Mouse (Mus musculus) neural tube, embryonic 15.5 days (tissue): Measurements from ENCODE around the gene Cat. TPM values are rescaled to one million over a fixed set of nuclear protein-coding genes. Genes with fewer than 3 reads are reported as not detected.
A peak's percentile ranks its signal among the peaks of the same experiment; 100 is the strongest.

Experiments used
- ATAC-seq: fragments of 200-750 bp; cut with Nextera tagmentation; 2 replicates; pipeline ENCODE4 v1.8.0; 2017; ENCODE audit warnings: mild to moderate bottlenecking, moderate TSS enrichment, moderate library complexity; ENCODE audit not compliant: low FRiP score
- H3K27ac ChIP-seq: fragments of 300-500 bp; sonication (generic); replicated peaks from 2 replicates; pipeline ENCODE4 v1.5.1; 2015; ENCODE audit warnings: mild to moderate bottlenecking, inconsistent platforms
- H3K27me3 ChIP-seq: fragments of 300-500 bp; sonication (generic); replicated peaks from 2 replicates; pipeline ENCODE4 v1.6.1; 2015; ENCODE audit warnings: inconsistent platforms
- H3K36me3 ChIP-seq: fragments of 300-500 bp; sonication (generic); 2 replicates; pipeline ENCODE4 v1.6.1; 2015; ENCODE audit warnings: inconsistent platforms
- H3K4me1 ChIP-seq: fragments of 300-500 bp; sonication (generic); 2 replicates; pipeline ENCODE4 v1.6.1; 2015; ENCODE audit warnings: inconsistent platforms
- H3K4me2 ChIP-seq: fragments of 300-500 bp; sonication (generic); 2 replicates; pipeline ENCODE4 v1.6.1; 2015; ENCODE audit warnings: inconsistent platforms, mild to moderate bottlenecking, moderate library complexity
- H3K4me3 ChIP-seq: fragments of 300-500 bp; sonication (generic); replicated peaks from 2 replicates; pipeline ENCODE4 v1.5.1; 2015; ENCODE audit warnings: mild to moderate bottlenecking, inconsistent platforms
- H3K9ac ChIP-seq: fragments of 300-500 bp; sonication (generic); replicated peaks from 2 replicates; pipeline ENCODE4 v1.6.1; 2015; ENCODE audit warnings: mild to moderate bottlenecking, inconsistent platforms
- H3K9me3 ChIP-seq: fragments of 300-500 bp; sonication (generic); replicated peaks from 2 replicates; pipeline ENCODE4 v1.6.1; 2016; ENCODE audit warnings: inconsistent platforms
- WGBS: fragments of 180-500 bp; shearing (Covaris S2); methylation state at CpG from one replicate; pipeline ENCODE4 v1.1.7; 2015; ENCODE audit warnings: mixed read lengths; 5-methylcytosine and 5-hydroxymethylcytosine counted together
- polyA plus RNA-seq: library from polyadenylated mRNA; unstranded; fragments of >200 nt; fragmentation: Nextera tagmentation; extraction: Ambion mirVana; gene quantifications from 2 replicates; pipeline ENCODE4 v1.2.1, GENCODE M21; 2015

Gene Cat
- 81.2 and 94.1 TPM in 2 replicates for polyA plus RNA-seq

DNA sequence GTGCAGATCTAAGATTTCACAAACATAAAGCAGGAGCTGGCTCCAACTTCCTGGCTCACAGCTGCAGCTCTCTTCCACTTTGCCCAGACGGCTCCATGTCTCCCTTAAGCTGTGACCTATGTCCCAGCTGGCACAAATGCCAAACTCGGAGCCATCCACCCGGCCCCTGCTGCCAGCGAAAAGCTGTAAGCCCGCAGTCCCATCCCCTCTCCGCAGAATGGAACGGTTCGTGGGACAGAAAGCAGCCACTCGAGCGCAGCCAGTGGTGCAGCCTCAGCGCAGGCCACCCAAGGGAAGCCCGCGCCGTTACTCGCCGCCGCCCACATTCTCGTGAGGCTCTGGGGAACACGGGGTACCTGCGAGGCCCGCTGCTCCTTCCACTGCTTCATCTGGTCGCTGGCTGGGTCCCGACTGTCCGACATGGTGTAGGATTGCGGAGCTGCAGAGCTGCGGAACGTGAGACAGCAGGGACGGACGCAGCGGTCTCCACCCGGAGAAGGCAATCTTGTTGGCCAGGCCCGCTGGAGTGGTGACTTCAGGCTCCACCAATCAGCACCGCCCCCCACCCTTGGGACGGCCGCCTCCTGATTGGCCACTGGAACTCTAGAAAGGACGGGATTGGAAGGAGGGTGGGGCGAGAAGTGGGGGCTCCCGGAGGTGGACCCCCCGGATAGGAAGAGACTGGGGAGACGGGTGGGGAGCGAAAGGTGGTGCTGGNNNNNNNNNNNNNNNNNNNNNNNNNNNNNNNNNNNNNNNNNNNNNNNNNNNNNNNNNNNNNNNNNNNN lies at the start of gene Cat:
TSS of gene Cat (minus strand) at position 544 of the 785 bp plus-strand sequence.
- H3K9me3 ChIP-seq = no peaks in the 10 kb centered on the region
- peak; percentile 100 for ATAC-seq
- H3K4me1 ChIP-seq = peaks cover 23% of the 10 kb centered on the region
- peak within 1 kb of the TSS; percentile 88 for H3K4me3 ChIP-seq
- H3K27me3 ChIP-seq = no peaks in the 10 kb centered on the region
- peak within 1 kb of the TSS; percentile 79 for H3K4me2 ChIP-seq
- H3K9ac ChIP-seq = peak within 1 kb of the TSS; percentile 87
- under 1% methylated on average over 41 of the region's 41 CpGs for WGBS
- peak within 1 kb of the TSS; percentile 95 for H3K27ac ChIP-seq
- H3K36me3 ChIP-seq = no peaks in the 10 kb centered on the region

DNA sequence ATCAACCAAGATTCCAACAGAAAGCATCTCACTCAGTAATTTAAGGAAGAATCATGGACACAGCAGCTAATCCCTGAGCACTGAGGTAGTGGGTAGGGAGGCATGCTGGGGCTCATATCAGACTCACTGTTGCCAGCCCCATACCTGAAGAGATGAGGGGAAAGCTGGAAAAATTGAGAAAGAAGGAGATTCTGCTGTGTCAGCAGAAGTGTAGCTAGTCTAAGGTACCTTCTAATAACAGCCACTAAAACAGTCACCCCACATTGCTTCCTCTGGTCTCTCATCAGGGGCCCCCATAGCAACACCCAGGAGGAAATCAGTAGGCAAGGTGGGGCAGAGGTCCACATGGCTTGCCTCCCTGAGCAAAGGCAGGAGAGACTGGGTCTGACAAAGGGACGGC lies 40.6 kb upstream of the Cat start:
- H3K27me3 ChIP-seq = no peaks in the 10 kb centered on the region
- H3K36me3 ChIP-seq = no peaks in the 10 kb centered on the region
- ATAC-seq = no peak
- H3K9ac ChIP-seq = no peak overlapping the region
- no peak overlapping the region for H3K4me3 ChIP-seq
- H3K4me1 ChIP-seq = no peaks in the 10 kb centered on the region
- no peak overlapping the region for H3K4me2 ChIP-seq
- H3K9me3 ChIP-seq = no peaks in the 10 kb centered on the region
- 85% methylated on average over 1 of the region's 1 CpGs for WGBS
- H3K27ac ChIP-seq = no peak overlapping the region

DNA sequence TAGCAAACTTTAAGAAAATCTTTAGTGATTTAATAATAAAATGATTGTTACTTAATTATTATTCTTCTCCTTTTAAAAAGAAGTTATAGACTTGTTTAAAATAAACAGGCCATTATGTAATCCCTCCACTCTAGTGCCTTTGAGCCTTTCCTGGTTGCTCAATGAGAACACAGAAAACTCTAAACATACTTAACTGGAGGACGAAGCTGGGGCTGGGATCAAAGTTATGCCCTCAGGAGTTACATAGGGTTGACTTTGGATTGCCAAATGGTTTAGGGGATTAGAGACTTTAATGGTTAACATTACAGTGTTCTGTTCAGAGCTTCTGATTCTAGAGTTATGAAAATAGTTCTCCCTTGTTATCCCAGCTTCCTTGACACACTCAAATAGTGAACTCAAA lies 31.5 kb upstream of the Cat start:
- Histone ChIP-seq H3K9ac (no peak overlapping the region), H3K27ac (no peak overlapping the region), H3K9me3 (no peaks in the 10 kb centered on the region), H3K36me3 (no peaks in the 10 kb centered on the region), H3K4me1 (no peaks in the 10 kb centered on the region), H3K27me3 (no peaks in the 10 kb centered on the region), H3K4me2 (no peak overlapping the region), H3K4me3 (no peak overlapping the region)
- 84% methylated on average over 1 of the region's 1 CpGs for WGBS
- ATAC-seq = no peak

DNA sequence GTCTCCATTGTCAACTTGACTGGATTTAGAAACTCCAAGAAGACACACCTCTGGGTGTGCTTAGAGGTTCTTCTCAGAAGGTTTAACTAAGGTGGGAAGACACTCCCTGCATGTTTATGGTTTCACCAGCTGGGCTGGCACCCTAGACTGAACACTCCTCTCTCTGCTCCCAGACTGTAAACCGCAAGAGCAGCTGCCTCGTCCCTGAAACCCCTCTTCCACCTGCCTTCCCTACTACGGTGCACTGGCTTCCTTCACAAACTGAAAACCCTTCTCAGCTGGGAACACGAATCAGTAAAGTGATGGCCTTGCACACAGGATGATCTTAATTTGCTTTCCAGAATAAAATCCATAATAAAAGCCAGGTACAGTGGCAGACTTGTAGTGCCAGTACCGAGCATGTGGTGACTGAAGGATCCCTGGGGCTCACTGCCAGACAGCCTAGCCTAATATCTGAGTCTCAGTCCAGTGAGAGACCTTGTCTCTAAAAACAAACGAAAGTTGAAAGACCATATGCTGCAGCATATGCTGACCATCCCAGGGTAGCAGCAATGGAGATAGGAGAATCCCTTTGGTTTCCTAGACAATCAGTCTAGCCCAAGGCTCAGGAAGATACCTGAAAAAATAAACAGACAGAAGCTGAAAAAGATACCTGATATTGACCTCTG lies 30.7 kb upstream of the Cat start:
- no peaks in the 10 kb centered on the region for H3K36me3 ChIP-seq
- no peak overlapping the region for H3K4me3 ChIP-seq
- H3K4me2 ChIP-seq = no peak overlapping the region
- WGBS = 79% methylated on average over 6 of the region's 6 CpGs
- H3K27ac ChIP-seq = no peak overlapping the region
- no peaks in the 10 kb centered on the region for H3K27me3 ChIP-seq
- H3K4me1 ChIP-seq = no peaks in the 10 kb centered on the region
- ATAC-seq = no peak
- no peaks in the 10 kb centered on the region for H3K9me3 ChIP-seq
- H3K9ac ChIP-seq = no peak overlapping the region

DNA sequence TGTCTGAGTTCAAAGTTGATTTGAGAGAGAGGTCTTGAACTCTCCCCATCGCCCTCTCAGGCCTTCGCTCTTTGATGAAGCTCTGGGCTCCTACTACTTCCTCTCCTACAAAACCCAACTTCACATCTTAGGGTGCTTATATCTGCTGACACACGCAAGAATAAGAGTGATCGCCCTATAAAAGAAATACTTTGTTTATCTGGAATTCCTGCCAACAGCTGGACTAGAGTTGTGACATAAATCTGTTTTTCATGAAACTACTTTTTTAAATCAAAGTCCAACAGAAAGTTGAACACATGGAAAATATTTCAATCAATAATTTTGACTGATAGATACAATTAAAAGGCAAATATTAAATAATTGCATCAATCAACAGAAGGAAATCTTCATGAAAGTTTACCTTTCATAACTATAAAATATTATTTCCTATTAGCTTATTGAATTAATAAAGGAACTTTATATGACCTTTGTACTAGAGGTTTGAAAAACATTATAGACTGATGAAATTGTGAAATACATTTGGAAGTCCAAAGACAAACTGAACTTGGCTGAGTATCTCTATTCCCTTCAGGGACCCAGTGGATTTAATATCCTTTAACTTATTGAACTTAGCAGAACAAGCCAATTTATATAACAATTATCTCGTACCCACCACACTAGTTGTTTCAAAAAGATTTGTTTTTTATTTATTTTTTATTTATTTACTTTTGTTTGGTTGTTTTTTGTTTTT lies 27.3 kb upstream of the Cat start:
- no peaks in the 10 kb centered on the region for H3K4me1 ChIP-seq
- no peaks in the 10 kb centered on the region for H3K36me3 ChIP-seq
- no peak overlapping the region for H3K4me2 ChIP-seq
- no peak overlapping the region for H3K27ac ChIP-seq
- no peaks in the 10 kb centered on the region for H3K9me3 ChIP-seq
- WGBS = 89% methylated on average over 5 of the region's 5 CpGs
- ATAC-seq = no peak
- no peaks in the 10 kb centered on the region for H3K27me3 ChIP-seq
- no peak overlapping the region for H3K4me3 ChIP-seq
- H3K9ac ChIP-seq = no peak overlapping the region

DNA sequence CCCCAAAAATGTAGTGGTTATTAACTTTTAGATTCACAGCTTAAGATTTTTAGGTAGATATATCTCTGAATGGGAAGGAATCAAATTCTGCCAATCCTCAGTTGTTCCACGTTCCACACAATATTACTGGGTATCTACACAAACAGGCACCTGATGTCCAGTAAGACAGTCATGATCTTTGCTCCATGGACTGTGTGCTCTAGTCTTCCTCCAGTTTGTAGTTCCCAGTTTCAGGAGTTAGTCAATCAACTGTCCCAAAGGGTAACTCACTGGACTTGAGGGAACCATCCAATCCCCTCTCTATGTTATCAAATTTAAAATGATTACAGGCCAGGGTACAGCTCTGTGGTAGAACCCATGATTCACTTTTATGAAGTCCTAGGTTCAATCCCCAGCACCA lies 26.7 kb upstream of the Cat start:
- WGBS = 100% methylated on average over 1 of the region's 1 CpGs
- Histone ChIP-seq H3K4me3 (no peak overlapping the region), H3K4me1 (no peaks in the 10 kb centered on the region), H3K9ac (no peak overlapping the region), H3K36me3 (no peaks in the 10 kb centered on the region), H3K27ac (no peak overlapping the region), H3K27me3 (no peaks in the 10 kb centered on the region), H3K9me3 (no peaks in the 10 kb centered on the region), H3K4me2 (no peak overlapping the region)
- no peak for ATAC-seq

DNA sequence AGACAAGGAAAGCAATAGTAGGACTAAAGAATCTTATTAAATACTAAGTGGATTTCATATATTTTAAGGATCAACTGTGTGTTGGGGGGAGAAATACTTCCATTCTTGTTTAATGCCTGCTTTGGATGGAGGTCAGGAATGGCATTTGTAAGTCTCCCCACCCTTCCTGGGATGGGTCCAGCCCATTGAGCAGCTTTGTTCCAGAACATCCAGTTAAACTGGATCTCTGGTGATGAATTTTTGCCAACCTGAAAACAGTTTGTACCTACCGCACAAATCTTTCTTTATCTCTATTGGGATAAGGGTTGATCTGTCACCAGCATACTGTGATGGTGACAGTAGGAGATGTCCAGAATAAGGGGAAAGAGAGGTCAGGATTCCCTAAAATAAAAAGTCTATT lies 26.1 kb upstream of the Cat start:
- H3K4me2 ChIP-seq = no peak overlapping the region
- no peaks in the 10 kb centered on the region for H3K36me3 ChIP-seq
- H3K9ac ChIP-seq = no peak overlapping the region
- no peaks in the 10 kb centered on the region for H3K9me3 ChIP-seq
- WGBS = 97% methylated on average over 1 of the region's 1 CpGs
- no peaks in the 10 kb centered on the region for H3K27me3 ChIP-seq
- H3K4me1 ChIP-seq = no peaks in the 10 kb centered on the region
- no peak overlapping the region for H3K4me3 ChIP-seq
- ATAC-seq = no peak
- no peak overlapping the region for H3K27ac ChIP-seq

DNA sequence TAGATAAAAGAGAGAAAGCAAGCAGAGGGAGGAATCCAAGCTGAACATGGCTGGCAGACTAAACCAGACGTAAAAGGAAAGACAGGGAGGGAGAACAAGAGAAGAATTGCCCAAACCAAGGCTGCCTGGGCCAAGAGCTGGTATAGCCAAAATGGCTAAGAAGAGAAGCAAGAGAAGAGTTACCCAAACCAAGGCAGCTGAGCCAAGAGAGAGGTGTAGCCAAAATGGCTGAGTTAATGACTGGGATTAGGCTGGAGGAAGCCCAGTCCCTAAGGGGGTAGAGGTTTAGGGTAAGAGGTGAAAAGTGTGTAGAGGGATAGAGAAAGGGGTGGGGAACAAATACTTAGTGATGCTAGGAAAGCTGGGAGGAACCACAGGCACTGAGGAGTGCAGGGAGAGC lies 22.7 kb upstream of the Cat start:
- Histone ChIP-seq H3K4me1 (no peaks in the 10 kb centered on the region), H3K27me3 (no peaks in the 10 kb centered on the region), H3K27ac (no peak overlapping the region), H3K4me3 (no peak overlapping the region), H3K36me3 (no peaks in the 10 kb centered on the region), H3K4me2 (no peak overlapping the region), H3K9ac (no peak overlapping the region), H3K9me3 (no peaks in the 10 kb centered on the region)
- 96% methylated on average over 1 of the region's 1 CpGs for WGBS
- no peak for ATAC-seq

DNA sequence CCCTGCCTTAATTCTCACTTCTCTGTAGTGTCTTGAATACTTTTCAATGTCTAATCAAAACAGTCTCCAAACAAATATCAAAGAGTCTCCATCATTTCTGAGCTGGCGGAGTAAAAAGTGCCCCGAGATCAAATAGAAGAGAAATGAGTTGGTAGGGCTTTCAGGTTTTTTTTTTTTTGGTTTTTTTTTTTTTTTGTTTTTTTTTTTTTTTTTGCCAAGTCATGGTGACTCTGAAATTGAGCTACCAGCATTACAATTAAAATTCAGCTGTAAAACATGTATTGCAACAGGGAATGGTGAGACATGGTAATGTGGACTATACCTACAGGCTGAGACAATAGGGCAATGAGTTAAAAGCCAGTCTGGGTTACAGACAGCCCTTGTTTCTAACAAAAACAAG lies 21.0 kb upstream of the Cat start:
- Histone ChIP-seq H3K4me1 (no peaks in the 10 kb centered on the region), H3K4me2 (no peak overlapping the region), H3K9ac (no peak overlapping the region), H3K4me3 (no peak overlapping the region), H3K27ac (no peak overlapping the region), H3K36me3 (no peaks in the 10 kb centered on the region), H3K27me3 (no peaks in the 10 kb centered on the region), H3K9me3 (no peaks in the 10 kb centered on the region)
- WGBS = 96% methylated on average over 2 of the region's 2 CpGs
- no peak for ATAC-seq

DNA sequence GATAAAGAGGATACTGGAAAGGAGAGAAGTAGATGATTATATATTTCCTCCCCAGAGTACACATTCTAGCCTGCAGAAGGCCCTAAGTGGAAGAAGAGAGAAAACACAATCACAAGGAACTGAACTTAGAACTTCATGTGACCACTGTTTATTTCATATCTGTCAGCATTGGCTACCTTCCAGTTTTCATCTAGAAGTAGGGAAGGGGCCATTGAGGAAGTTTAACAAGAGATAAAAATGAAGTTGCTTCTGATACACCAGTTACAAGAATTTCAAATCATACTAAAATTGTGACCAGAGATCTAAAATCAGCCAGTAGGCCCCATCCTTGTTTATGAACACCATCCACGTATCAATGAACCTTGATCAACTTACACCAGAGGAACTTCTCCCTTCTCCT lies 19.5 kb upstream of the Cat start:
- H3K4me2 ChIP-seq = no peak overlapping the region
- no peaks in the 10 kb centered on the region for H3K4me1 ChIP-seq
- WGBS = 92% methylated on average over 1 of the region's 1 CpGs
- ATAC-seq = no peak
- no peak overlapping the region for H3K4me3 ChIP-seq
- H3K27ac ChIP-seq = no peak overlapping the region
- no peaks in the 10 kb centered on the region for H3K36me3 ChIP-seq
- no peaks in the 10 kb centered on the region for H3K9me3 ChIP-seq
- H3K27me3 ChIP-seq = no peaks in the 10 kb centered on the region
- H3K9ac ChIP-seq = no peak overlapping the region

DNA sequence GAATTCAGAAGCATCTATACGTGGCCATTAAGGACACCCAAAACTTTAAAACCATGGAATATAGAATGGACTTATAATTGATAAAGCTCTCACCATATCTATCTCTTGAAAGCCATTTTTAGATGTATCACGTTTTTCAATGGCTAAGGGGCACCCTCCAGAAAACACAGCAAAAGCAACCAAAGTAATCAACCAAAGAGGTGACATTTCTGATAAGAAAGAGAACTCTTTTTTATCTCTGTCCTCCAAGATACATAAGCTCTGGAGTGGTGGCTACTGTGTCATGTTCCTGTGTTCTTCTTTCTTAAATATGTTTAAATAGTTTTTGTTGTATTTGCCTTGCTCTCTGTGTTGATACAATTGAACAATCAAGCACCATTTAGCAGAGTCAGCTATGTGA lies 15.8 kb upstream of the Cat start:
- H3K9me3 ChIP-seq = no peaks in the 10 kb centered on the region
- no peak overlapping the region for H3K27ac ChIP-seq
- H3K36me3 ChIP-seq = no peaks in the 10 kb centered on the region
- no peak overlapping the region for H3K4me2 ChIP-seq
- H3K4me3 ChIP-seq = no peak overlapping the region
- H3K27me3 ChIP-seq = no peaks in the 10 kb centered on the region
- ATAC-seq = no peak
- no peaks in the 10 kb centered on the region for H3K4me1 ChIP-seq
- WGBS = 79% methylated on average over 2 of the region's 2 CpGs
- no peak overlapping the region for H3K9ac ChIP-seq
